Mouse (Mus musculus) heart, postnatal 0 days (tissue): ENCODE measurements at regions not wholly inside any gene's neighbourhood (a gene's known extent, or its start where the extent isn't known, plus 50 kb on each side); places are given as distances from the start of the nearest gene placed in this dataset.
"Not testable (repeated sequence)": the region's sequence is repeated elsewhere in the genome, so short reads cannot be mapped to it uniquely, and the experiment has no call there.

ENCODE experiments used
- ATAC-seq: fragments of 200-750 bp; cut with Nextera tagmentation; 2 replicates; pipeline ENCODE4 v1.8.0; 2017; ENCODE audit warnings: low read depth, moderate number of reproducible peaks, moderate library complexity; ENCODE audit not compliant: insufficient read depth
- DNase-seq: peaks from one replicate; pipeline ENCODE4 v3.0.0-alpha.2; 2016; ENCODE audit warnings: low spot score
- H3K27ac ChIP-seq: fragments of 300-500 bp; sonication (generic); 2 replicates; pipeline ENCODE4 v1.5.1; 2014; ENCODE audit warnings: low read depth, mild to moderate bottlenecking
- H3K27me3 ChIP-seq: fragments of 300-500 bp; sonication (generic); 2 replicates; pipeline ENCODE4 v1.6.1; 2014; ENCODE audit warnings: low read length, mixed read lengths; ENCODE audit not compliant: control insufficient read depth, insufficient read depth
- H3K36me3 ChIP-seq: fragments of 300-500 bp; sonication (generic); replicated peaks from 2 replicates; pipeline ENCODE4 v1.6.1; 2014; ENCODE audit warnings: low read length, mixed read lengths; ENCODE audit not compliant: control insufficient read depth, insufficient read depth
- H3K4me1 ChIP-seq: fragments of 300-500 bp; sonication (generic); 2 replicates; pipeline ENCODE4 v1.6.1; 2014; ENCODE audit warnings: antibody characterized with exemption; ENCODE audit not compliant: control insufficient read depth, insufficient read depth
- H3K4me2 ChIP-seq: fragments of 300-500 bp; sonication (generic); 2 replicates; pipeline ENCODE4 v1.6.1; 2014; ENCODE audit warnings: low read depth, mild to moderate bottlenecking, low read length, moderate library complexity
- H3K4me3 ChIP-seq: fragments of 300-500 bp; sonication (generic); 2 replicates; pipeline ENCODE4 v1.5.1; 2014; ENCODE audit warnings: low read depth, low read length
- H3K9ac ChIP-seq: fragments of 300-500 bp; sonication (generic); replicated peaks from 2 replicates; pipeline ENCODE4 v1.6.1; 2014; ENCODE audit warnings: low read depth, low read length, mixed read lengths
- H3K9me3 ChIP-seq: fragments of 300-500 bp; sonication (generic); replicated peaks from 2 replicates; pipeline ENCODE4 v1.6.1; 2016; ENCODE audit warnings: low read length; ENCODE audit not compliant: control insufficient read depth
- CTCF ChIP-seq: IDR thresholded peaks from 2 replicates; pipeline ENCODE4 v1.5.1; 2016; ENCODE audit warnings: antibody characterized with exemption, control low read depth, low read depth
- EP300 ChIP-seq: IDR thresholded peaks from 2 replicates; pipeline ENCODE4 v1.6.1; 2016; ENCODE audit warnings: antibody characterized with exemption, low read depth
- WGBS: fragments of 180-500 bp; shearing (Covaris S2); extraction: QIAGEN DNeasy Blood & Tissue Kit; methylation state at CpG from one replicate; pipeline ENCODE4 v1.1.7; 2014; 5-methylcytosine and 5-hydroxymethylcytosine counted together

- Histone ChIP-seq H3K36me3 (no peaks in the 10 kb centered on the region), H3K27me3 (no peaks in the 10 kb centered on the region), H3K27ac (no peak overlapping the region), H3K4me1 (no peaks in the 10 kb centered on the region), H3K9me3 (0 out of 2 replicates have a peak, but pooled peaks cover 3% of the 10 kb centered on the region), H3K9ac (no peak overlapping the region), H3K4me2 (no peak overlapping the region), H3K4me3 (no peak overlapping the region)
- TF ChIP-seq CTCF (no peak), EP300 (no peak)
- no peak for ATAC-seq
- 73% methylated on average over 15 of the region's 15 CpGs for WGBS
- DNase-seq = no peak
Observed at GRCm38 (mm10) chr5:148662281-148662741, 109.7 kb upstream of the Ubl3 start.

- Histone ChIP-seq H3K27ac (no peak overlapping the region), H3K9ac (no peak overlapping the region), H3K9me3 (0 out of 2 replicates have a peak, but pooled peaks cover 3% of the 10 kb centered on the region), H3K27me3 (no peaks in the 10 kb centered on the region), H3K36me3 (no peaks in the 10 kb centered on the region), H3K4me3 (no peak overlapping the region), H3K4me2 (no peak overlapping the region), H3K4me1 (no peaks in the 10 kb centered on the region)
- 78% methylated on average over 4 of the region's 4 CpGs for WGBS
- DNase-seq (no peak), ATAC-seq (no peak)
- TF ChIP-seq EP300 (no peak), CTCF (peak; percentile 7; the same call in 1 of the 2 replicates)
Observed at GRCm38 (mm10) chr5:148661120-148661519, 108.5 kb upstream of the Ubl3 start.

- Histone ChIP-seq H3K9me3 (0 out of 2 replicates have a peak, but pooled peaks cover 3% of the 10 kb centered on the region), H3K9ac (no peak overlapping the region), H3K27ac (no peak overlapping the region), H3K27me3 (no peaks in the 10 kb centered on the region), H3K36me3 (no peaks in the 10 kb centered on the region), H3K4me1 (no peaks in the 10 kb centered on the region), H3K4me2 (no peak overlapping the region), H3K4me3 (no peak overlapping the region)
- WGBS = 64% methylated on average over 4 of the region's 4 CpGs
- DNase-seq (no peak), ATAC-seq (no peak)
- TF ChIP-seq CTCF = no peak
- TF ChIP-seq EP300 = no peak
Observed at GRCm38 (mm10) chr5:148657936-148658640, 105.5 kb upstream of the Ubl3 start.

- Histone ChIP-seq H3K27ac (no peak overlapping the region), H3K4me3 (no peak overlapping the region), H3K9me3 (no peaks in the 10 kb centered on the region), H3K9ac (no peak overlapping the region), H3K27me3 (no peaks in the 10 kb centered on the region), H3K36me3 (no peaks in the 10 kb centered on the region), H3K4me1 (no peaks in the 10 kb centered on the region), H3K4me2 (no peak overlapping the region)
- TF ChIP-seq EP300 (no peak), CTCF (no peak)
- 67% methylated on average over 7 of the region's 7 CpGs for WGBS
- DNase-seq (no peak), ATAC-seq (no peak)
Observed at GRCm38 (mm10) chr5:148652525-148653243, 100.1 kb upstream of the Ubl3 start.

GRCm38 (mm10) chr5:148651736-148652135, 99.1 kb upstream of the Ubl3 start:
- WGBS = 66% methylated on average over 4 of the region's 4 CpGs
- ATAC-seq = no peak
- no peak overlapping the region for H3K27ac ChIP-seq

GRCm38 (mm10) chr5:148649573-148649972, 97.0 kb upstream of the Ubl3 start:
- H3K9ac ChIP-seq, ATAC-seq, H3K27ac ChIP-seq, H3K27me3 ChIP-seq, H3K4me1 ChIP-seq, H3K9me3 ChIP-seq, H3K4me2 ChIP-seq, H3K4me3 ChIP-seq, H3K36me3 ChIP-seq, DNase-seq: not testable (repeated sequence)
- WGBS = 91% methylated on average over 7 of the region's 7 CpGs

More at GRCm38 (mm10) chr5:148651736-148652135, 99.1 kb upstream of the Ubl3 start:
- Histone ChIP-seq H3K27me3 (no peaks in the 10 kb centered on the region), H3K36me3 (no peaks in the 10 kb centered on the region), H3K4me1 (no peaks in the 10 kb centered on the region), H3K4me2 (no peak overlapping the region), H3K9ac (no peak overlapping the region), H3K4me3 (no peak overlapping the region), H3K9me3 (no peaks in the 10 kb centered on the region)
- TF ChIP-seq EP300 (no peak), CTCF (no peak)
- DNase-seq = no peak
